Mouse (Mus musculus): ENCODE results near the gene Sphkap. TPM values are rescaled to one million over a fixed set of nuclear protein-coding genes. Genes with fewer than 3 reads are reported as not detected.

Sphkap gene
- total and polyA plus RNA-seq, 2 experiments from 2014 or later: 17.2 to 63.2 TPM

DNA sequence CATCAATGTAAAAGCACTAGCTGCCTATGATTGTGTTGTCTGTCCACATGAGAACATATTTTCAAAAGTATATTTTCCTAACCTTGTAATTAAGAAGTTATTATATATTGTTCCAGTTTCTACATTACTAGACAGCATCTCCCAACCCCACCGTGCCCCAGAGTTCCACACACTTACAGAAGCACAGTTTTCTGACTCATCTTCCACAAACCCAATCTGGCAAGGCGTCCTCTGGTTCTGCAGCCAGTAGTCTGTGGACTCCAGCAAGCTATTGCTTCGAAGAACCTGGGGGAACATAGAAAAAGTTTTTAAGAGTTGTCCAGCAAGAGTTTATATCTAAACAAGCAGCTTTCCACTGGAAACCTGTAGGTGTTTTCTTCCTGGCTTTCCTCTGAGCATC lies 68.6 kb downstream of the Sphkap start:
- no peak for TF ChIP-seq CTCF (IDR thresholded peaks at IDR 0.05)
- 88% methylated on average over 3 of the region's 3 CpGs for WGBS
- Histone ChIP-seq H3K9me3 (ENCODE audit: low read length) (no peaks in the 10 kb centered on the region), H3K4me2 (ENCODE audit: low read depth, low read length, poor library complexity, severe bottlenecking) (no peak overlapping the region), H3K27ac (ENCODE audit: low read depth, low read length) (no peak overlapping the region), H3K36me3 (ENCODE audit: insufficient read depth, low read length) (no peaks in the 10 kb centered on the region), H3K9ac (replicated peaks; ENCODE audit: low read length, poor library complexity, severe bottlenecking) (no peak overlapping the region), H3K4me3 (ENCODE audit: low read depth, low read length) (no peak overlapping the region), H3K27me3 (ENCODE audit: insufficient read depth, low read length) (no peaks in the 10 kb centered on the region), H3K4me1 (ENCODE audit: insufficient read depth, low read length) (no peaks in the 10 kb centered on the region)
- ATAC-seq (ENCODE audit: low FRiP score) (no peak), DNase-seq (ENCODE audit: low spot score) (no peak)

DNA sequence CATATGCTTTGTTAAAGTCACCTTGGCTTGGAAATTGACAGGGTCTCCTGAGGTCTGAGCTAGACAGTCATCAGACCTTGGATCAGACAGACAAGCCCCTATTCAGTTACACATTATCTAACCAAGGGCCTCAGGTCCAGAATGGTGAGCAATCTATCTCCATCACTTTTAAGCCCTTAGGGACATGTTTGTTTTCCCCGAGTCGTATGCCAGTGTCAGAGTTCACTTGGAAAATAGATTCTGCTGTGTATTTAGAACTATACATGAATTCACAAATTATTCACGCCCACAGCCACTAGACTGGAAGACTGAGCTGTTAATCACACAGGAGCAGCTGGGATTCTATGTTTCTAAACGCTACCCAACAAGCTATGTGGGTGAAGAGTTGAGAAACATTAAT lies 91.1 kb downstream of the Sphkap start:
- H3K27ac ChIP-seq (ENCODE audit: low read depth, low read length): no peak overlapping the region
- H3K9me3 ChIP-seq (ENCODE audit: low read length): no peaks in the 10 kb centered on the region
- no peak overlapping the region for H3K4me2 ChIP-seq (ENCODE audit: low read depth, low read length, poor library complexity, severe bottlenecking)
- ATAC-seq (ENCODE audit: low FRiP score) (no peak), DNase-seq (ENCODE audit: low spot score) (peak; percentile 51)
- TF ChIP-seq CTCF (IDR thresholded peaks at IDR 0.05): no peak
- H3K4me3 ChIP-seq (ENCODE audit: low read depth, low read length): no peak overlapping the region
- no peaks in the 10 kb centered on the region for H3K27me3 ChIP-seq (ENCODE audit: insufficient read depth, low read length)
- no peak overlapping the region for H3K9ac ChIP-seq (replicated peaks; ENCODE audit: low read length, poor library complexity, severe bottlenecking)
- no peaks in the 10 kb centered on the region for H3K36me3 ChIP-seq (ENCODE audit: insufficient read depth, low read length)
- WGBS: 40% methylated on average over 4 of the region's 4 CpGs
- no peaks in the 10 kb centered on the region for H3K4me1 ChIP-seq (ENCODE audit: insufficient read depth, low read length)

DNA sequence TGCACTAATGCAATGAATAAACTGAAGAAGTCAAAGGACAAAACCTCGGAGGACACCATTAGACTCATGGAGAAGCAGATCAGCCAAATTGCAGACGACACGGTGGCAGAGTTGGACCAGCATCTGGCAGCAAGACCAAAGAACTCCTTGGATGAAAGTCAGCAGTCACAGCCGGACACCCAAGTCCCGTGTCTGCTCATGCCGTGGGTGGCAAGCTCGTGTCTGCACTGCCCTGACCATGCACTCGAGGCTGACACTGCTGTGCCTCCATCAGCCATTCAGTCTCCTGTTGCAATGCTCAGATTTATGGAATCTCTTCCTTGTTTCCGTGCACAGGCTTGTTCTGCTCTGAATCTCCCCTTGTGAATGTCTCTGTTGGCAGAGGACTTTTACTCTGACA lies 92.9 kb downstream of the Sphkap start:
- no peak for TF ChIP-seq CTCF (IDR thresholded peaks at IDR 0.05)

GRCm38 (mm10) chr1:83311607-83312295 lies 96.2 kb downstream of the Sphkap start:
- whole genome bisulfite sequencing: 82% methylated on average over 6 of the region's 6 CpGs
- ATAC-seq (ENCODE audit: low FRiP score): no peak
- H3K4me1 ChIP-seq (ENCODE audit: insufficient read depth, low read length): no peaks in the 10 kb centered on the region

More for the DNA sequence above, 92.9 kb downstream of the Sphkap start:
- H3K4me3 ChIP-seq (ENCODE audit: low read depth, low read length): no peak overlapping the region
- H3K4me2 ChIP-seq (ENCODE audit: low read depth, low read length, poor library complexity, severe bottlenecking): no peak overlapping the region
- DNase-seq (ENCODE audit: low spot score) (peak; percentile 26), ATAC-seq (ENCODE audit: low FRiP score) (no peak)
- H3K9ac ChIP-seq (replicated peaks; ENCODE audit: low read length, poor library complexity, severe bottlenecking): no peak overlapping the region
- WGBS: 82% methylated on average over 9 of the region's 9 CpGs
- H3K9me3 ChIP-seq (ENCODE audit: low read length): no peaks in the 10 kb centered on the region
- no peaks in the 10 kb centered on the region for H3K27me3 ChIP-seq (ENCODE audit: insufficient read depth, low read length)
- H3K4me1 ChIP-seq (ENCODE audit: insufficient read depth, low read length): no peaks in the 10 kb centered on the region
- no peaks in the 10 kb centered on the region for H3K36me3 ChIP-seq (ENCODE audit: insufficient read depth, low read length)
- no peak overlapping the region for H3K27ac ChIP-seq (ENCODE audit: low read depth, low read length)

GRCm38 (mm10) chr1:83297137-83298076 lies 110.6 kb downstream of the Sphkap start:
- no peaks in the 10 kb centered on the region for H3K4me1 ChIP-seq (ENCODE audit: insufficient read depth, low read length)
- H3K27me3 ChIP-seq (ENCODE audit: insufficient read depth, low read length): no peaks in the 10 kb centered on the region
- TF ChIP-seq CTCF (IDR thresholded peaks at IDR 0.05): no peak
- no peak overlapping the region for H3K27ac ChIP-seq (ENCODE audit: low read depth, low read length)
- H3K36me3 ChIP-seq (ENCODE audit: insufficient read depth, low read length): no peaks in the 10 kb centered on the region
- no peak overlapping the region for H3K4me3 ChIP-seq (ENCODE audit: low read depth, low read length)
- ATAC-seq (ENCODE audit: low FRiP score) (no peak), DNase-seq (ENCODE audit: low spot score) (no peak)
- H3K9me3 ChIP-seq (ENCODE audit: low read length): no peaks in the 10 kb centered on the region
- no peak overlapping the region for H3K4me2 ChIP-seq (ENCODE audit: low read depth, low read length, poor library complexity, severe bottlenecking)
- H3K9ac ChIP-seq (replicated peaks; ENCODE audit: low read length, poor library complexity, severe bottlenecking): no peak overlapping the region
- 56% methylated on average over 6 of the region's 6 CpGs for WGBS

More at GRCm38 (mm10) chr1:83311607-83312295, 96.2 kb downstream of the Sphkap start:
- no peak for TF ChIP-seq CTCF (IDR thresholded peaks at IDR 0.05)
- DNase-seq (ENCODE audit: low spot score): peak; percentile 58
- Histone ChIP-seq H3K4me2 (ENCODE audit: low read depth, low read length, poor library complexity, severe bottlenecking) (no peak overlapping the region), H3K9ac (replicated peaks; ENCODE audit: low read length, poor library complexity, severe bottlenecking) (no peak overlapping the region), H3K9me3 (ENCODE audit: low read length) (no peaks in the 10 kb centered on the region), H3K27ac (ENCODE audit: low read depth, low read length) (no peak overlapping the region), H3K36me3 (ENCODE audit: insufficient read depth, low read length) (no peaks in the 10 kb centered on the region), H3K4me3 (ENCODE audit: low read depth, low read length) (no peak overlapping the region), H3K27me3 (ENCODE audit: insufficient read depth, low read length) (no peaks in the 10 kb centered on the region)

DNA sequence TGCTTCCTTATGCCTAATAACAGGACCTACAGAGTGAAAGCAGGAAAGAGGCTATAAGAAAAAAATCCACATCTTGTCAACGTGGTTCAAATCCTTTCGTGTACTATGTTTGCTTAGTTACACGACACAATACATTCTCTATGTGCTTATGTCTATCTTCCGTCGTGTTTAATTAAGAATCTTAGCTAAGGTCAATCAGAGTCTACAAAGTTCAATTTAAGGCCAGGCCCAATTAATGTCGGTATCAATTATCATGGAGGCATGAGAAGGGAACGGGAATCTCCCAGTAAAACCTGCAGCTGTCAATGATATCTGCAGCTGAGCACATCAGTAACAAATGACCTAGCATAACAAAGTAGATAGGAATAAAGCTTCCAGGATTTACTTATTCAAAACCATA lies 122.1 kb downstream of the Sphkap start:
- H3K9ac ChIP-seq (replicated peaks; ENCODE audit: low read length, poor library complexity, severe bottlenecking): no peak overlapping the region
- DNase-seq (ENCODE audit: low spot score): no peak
- no peak overlapping the region for H3K27ac ChIP-seq (ENCODE audit: low read depth, low read length)
- ATAC-seq (ENCODE audit: low FRiP score): no peak
- no peaks in the 10 kb centered on the region for H3K4me1 ChIP-seq (ENCODE audit: insufficient read depth, low read length)
- 64% methylated on average over 7 of the region's 7 CpGs for WGBS
- no peaks in the 10 kb centered on the region for H3K36me3 ChIP-seq (ENCODE audit: insufficient read depth, low read length)
- no peak overlapping the region for H3K4me2 ChIP-seq (ENCODE audit: low read depth, low read length, poor library complexity, severe bottlenecking)
- TF ChIP-seq CTCF (IDR thresholded peaks at IDR 0.05): no peak
- no peaks in the 10 kb centered on the region for H3K9me3 ChIP-seq (ENCODE audit: low read length)
- H3K4me3 ChIP-seq (ENCODE audit: low read depth, low read length): no peak overlapping the region
- H3K27me3 ChIP-seq (ENCODE audit: insufficient read depth, low read length): no peaks in the 10 kb centered on the region

All from midbrain, postnatal 0 days (tissue).